Mouse (Mus musculus) spleen, embryonic (tissue): ENCODE measurements at regions not wholly inside any gene's neighbourhood (a gene's known extent, or its start where the extent isn't known, plus 50 kb on each side); places are given as distances from the start of the nearest gene placed in this dataset.

ENCODE experiments used
- CTCF ChIA-PET: fragments of 350-600 bp; sonication (Branson Sonifier 250); formaldehyde crosslinking; loops from one replicate; lab custom pipeline; 2022; lab: Charles Lee

DNA sequence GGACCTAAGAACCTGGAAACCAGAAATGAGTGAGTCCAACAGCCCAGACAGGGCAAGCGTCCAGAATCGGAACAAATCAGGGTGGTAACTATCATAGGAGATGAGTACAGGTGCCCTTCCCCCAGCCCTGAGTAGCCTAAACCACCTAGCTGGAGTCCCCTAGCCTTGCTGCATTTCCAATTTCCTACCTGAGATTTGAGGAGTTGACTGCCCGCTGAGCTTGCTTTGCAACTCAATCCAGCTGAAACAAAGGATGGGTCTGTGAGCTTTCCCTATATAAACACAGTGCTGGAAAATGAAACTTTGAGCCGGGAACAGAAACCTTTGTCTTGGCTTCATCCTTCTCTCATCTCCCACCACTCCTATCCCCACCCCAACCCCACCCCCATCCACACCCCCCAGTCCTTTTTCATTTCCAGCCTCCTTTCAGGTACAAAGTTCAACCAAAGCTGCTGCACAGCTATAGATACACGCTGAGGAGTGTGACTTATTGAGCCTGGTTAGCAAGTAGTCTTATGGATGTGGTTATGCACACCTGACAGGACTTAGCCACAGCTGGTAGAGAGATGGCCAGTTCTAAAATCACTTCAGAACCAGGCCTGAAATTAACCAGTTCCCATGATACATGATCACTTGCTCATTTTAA is 61.0 kb upstream of the Ccn6 start:
- CTCF ChIA-PET, result no interaction called here

GRCm38 (mm10) chr10:39221028-39221427 is 57.4 kb upstream of the Ccn6 start:
- CTCF ChIA-PET, result no interaction called here

- CTCF ChIA-PET, result no interaction called here
Measured at GRCm38 (mm10) chr10:39219366-39219765, 55.8 kb upstream of the Ccn6 start.

DNA sequence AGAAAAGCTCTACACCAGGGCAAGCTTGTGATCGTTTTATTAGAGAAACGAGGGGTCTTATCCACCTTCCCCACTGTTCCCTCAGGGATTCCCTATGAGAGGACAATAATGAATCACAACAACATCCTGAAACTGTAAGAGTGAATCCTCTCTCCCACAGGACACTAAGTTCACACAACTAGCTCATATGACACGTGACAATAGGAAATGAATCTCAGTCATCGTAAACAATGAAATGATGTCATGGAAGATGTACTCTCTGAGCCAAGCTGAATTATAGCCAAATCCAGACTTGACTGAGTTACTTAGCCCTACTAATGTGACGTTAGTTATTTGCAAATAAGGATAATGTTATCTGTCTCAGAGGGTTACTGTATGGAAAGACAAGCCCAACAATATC is 54.6 kb upstream of the Ccn6 start:
- CTCF ChIA-PET, result no interaction called here

DNA sequence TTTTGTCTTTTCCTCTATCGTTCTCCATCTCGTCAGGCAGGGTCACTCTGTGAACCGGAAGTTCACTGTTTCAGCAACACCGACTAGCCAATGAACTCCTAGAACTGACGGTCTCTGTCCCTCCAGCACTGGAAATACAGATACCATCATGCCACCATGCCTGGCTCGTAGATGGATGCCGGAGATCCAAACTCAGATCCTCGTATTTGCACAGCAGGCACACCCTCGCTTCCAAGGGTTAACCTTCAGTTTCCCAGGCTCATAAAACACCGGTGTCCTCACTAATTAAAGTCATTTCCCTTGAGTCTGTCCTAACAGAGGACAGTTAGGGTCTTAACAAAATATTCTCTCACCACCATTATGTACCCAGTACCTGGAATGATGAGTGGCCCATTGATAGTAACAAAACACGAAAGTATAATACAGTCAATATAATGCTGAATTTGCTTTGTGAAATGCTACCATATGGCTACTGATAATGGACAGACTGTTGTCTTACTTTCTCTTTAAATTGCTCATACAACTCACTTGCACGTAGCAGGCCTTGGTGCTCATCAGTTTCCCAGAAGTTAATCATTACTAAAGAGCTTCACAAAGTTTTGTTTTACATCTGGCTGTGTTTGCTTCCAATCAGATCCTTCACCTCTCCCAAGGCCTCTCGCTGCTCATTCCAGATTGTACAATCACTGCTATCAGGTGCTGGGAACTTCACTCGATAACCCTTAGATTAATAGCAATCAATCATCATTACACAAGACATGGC is 52.7 kb upstream of the Ccn6 start:
- CTCF ChIA-PET, result no interaction called here

DNA sequence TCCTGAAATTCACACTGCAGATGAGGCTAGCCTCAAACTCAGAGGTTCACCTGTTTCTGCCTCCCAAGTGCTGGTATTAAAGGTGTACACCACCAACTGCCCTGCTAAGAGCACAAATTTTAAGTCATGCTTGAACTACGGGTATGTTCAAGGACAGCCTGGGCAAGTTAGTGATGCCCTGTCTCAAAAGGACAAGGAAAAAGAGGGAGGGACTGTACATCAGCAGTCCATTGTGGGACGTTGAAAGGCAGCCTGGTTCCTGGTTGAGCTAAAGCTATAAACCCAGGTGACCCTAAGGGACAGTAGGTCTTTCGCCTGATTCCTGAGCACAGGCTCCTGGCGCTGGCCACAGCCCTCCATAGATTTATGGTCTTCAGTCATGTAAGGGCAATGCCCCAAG is 51.0 kb upstream of the Ccn6 start:
- CTCF ChIA-PET, result no interaction called here
